Mouse (Mus musculus): Measurements from ENCODE around the gene Lhpp.

GRCm38 (mm10) chr7:132723906-132724305 is 113.5 kb downstream of the Lhpp start:
- TF ChIP-seq CTCF (IDR thresholded peaks at IDR 0.05; ENCODE audit: extremely low read depth, insufficient read depth, low read length) (no peak), POLR2A (IDR thresholded peaks at IDR 0.05; ENCODE audit: extremely low read depth, insufficient read depth, low read length) (no peak)
